Mouse (Mus musculus): ENCODE data around the gene Tdrkh. TPM values are rescaled to one million over a fixed set of nuclear protein-coding genes. Genes with fewer than 3 reads are reported as not detected.

The Tdrkh gene
- polyA plus RNA-seq, 1 experiment = not detected

GRCm38 (mm10) chr3:94371637-94372036 is 41.4 kb upstream of the Tdrkh start:
- H3K27ac ChIP-seq (ENCODE audit: insufficient read depth, low read depth, low read length) = peak overlapping the region; percentile 10; the same call in 1 of the 2 replicates
- WGBS = 10% methylated on average over 11 of the region's 11 CpGs

DNA sequence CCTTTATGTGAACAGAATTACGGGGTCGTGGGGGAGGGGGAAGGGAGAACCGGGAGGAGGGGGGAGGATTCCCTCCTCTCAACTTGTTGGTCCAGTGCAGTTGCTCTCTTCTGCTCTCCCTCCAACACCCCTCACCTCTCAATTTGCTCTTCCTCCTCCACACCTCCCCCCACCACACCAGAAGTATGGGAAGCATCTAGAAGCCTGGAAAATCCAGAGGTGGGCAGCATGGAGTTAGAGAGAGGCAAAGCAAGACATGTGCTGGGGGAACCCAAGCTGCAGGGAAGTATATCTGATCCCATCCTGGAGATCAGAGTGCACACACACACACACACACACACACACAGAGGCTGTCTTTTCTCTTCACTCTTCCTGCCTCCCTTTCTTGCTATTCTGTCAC is 41.0 kb upstream of the Tdrkh start:
- WGBS = 8% methylated on average over 3 of the region's 3 CpGs
- no peak overlapping the region for H3K4me3 ChIP-seq (ENCODE audit: low read depth, low read length)
- TF ChIP-seq CTCF (IDR thresholded peaks at IDR 0.05; ENCODE audit: extremely low read depth, insufficient read length, insufficient replicate concordance, low read depth, low read length) = no peak
- no peak for TF ChIP-seq POLR2A (IDR thresholded peaks at IDR 0.05; ENCODE audit: low read depth, low read length)
- peaks cover 53% of the 10 kb centered on the region for H3K4me1 ChIP-seq (ENCODE audit: control insufficient read depth, insufficient read depth, insufficient read length, low read length)
- H3K36me3 ChIP-seq (ENCODE audit: control insufficient read depth, insufficient read depth, low read length) = peaks cover 6% of the 10 kb centered on the region
- no peaks in the 10 kb centered on the region for H3K27me3 ChIP-seq (ENCODE audit: control insufficient read depth, insufficient read depth, low read length)
- peak overlapping the region; percentile 45 for H3K27ac ChIP-seq (ENCODE audit: insufficient read depth, low read depth, low read length)

More at GRCm38 (mm10) chr3:94371637-94372036, 41.4 kb upstream of the Tdrkh start:
- H3K4me3 ChIP-seq (ENCODE audit: low read depth, low read length) = no peak overlapping the region
- H3K36me3 ChIP-seq (ENCODE audit: control insufficient read depth, insufficient read depth, low read length) = peaks cover 6% of the 10 kb centered on the region
- no peaks in the 10 kb centered on the region for H3K27me3 ChIP-seq (ENCODE audit: control insufficient read depth, insufficient read depth, low read length)
- H3K4me1 ChIP-seq (ENCODE audit: control insufficient read depth, insufficient read depth, insufficient read length, low read length) = peaks cover 49% of the 10 kb centered on the region
- TF ChIP-seq POLR2A (IDR thresholded peaks at IDR 0.05; ENCODE audit: low read depth, low read length) (no peak), CTCF (IDR thresholded peaks at IDR 0.05; ENCODE audit: extremely low read depth, insufficient read length, insufficient replicate concordance, low read depth, low read length) (no peak)

DNA sequence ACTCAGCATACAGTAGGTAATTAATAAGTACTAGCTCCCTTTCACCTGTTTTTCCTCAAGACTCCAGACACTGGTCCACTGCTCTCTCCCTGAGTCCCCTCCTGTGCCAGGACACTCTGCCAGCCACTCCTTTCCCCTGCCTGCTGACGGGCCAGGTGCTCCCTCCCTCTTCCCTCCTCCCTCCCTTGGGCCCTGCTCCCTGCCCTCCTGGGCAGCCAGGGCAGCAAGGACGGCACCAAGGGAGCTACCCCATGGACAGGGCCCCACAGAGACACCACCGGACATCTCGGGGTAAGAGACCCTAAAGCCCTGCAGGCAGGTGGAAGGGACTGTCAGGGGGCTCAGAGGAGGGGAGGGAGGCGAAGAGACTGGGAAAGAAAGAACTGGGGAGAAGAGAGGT is 40.4 kb upstream of the Tdrkh start, which contains the start of gene Rorc:
Gene Rorc (plus strand): TSS at position 154 of the 400 bp plus-strand sequence.
- Histone ChIP-seq H3K27ac (ENCODE audit: insufficient read depth, low read depth, low read length) (peak within 1 kb of the TSS; percentile 91), H3K4me1 (ENCODE audit: control insufficient read depth, insufficient read depth, insufficient read length, low read length) (peaks cover 55% of the 10 kb centered on the region), H3K27me3 (ENCODE audit: control insufficient read depth, insufficient read depth, low read length) (no peaks in the 10 kb centered on the region), H3K36me3 (ENCODE audit: control insufficient read depth, insufficient read depth, low read length) (peaks cover 6% of the 10 kb centered on the region), H3K4me3 (ENCODE audit: low read depth, low read length) (peak within 1 kb of the TSS; percentile 69)
- 12% methylated on average over 5 of the region's 5 CpGs for WGBS
- TF ChIP-seq POLR2A (IDR thresholded peaks at IDR 0.05; ENCODE audit: low read depth, low read length) (peak; percentile 55; the same call in 1 of the 2 replicates), CTCF (IDR thresholded peaks at IDR 0.05; ENCODE audit: extremely low read depth, insufficient read length, insufficient replicate concordance, low read depth, low read length) (no peak)

DNA sequence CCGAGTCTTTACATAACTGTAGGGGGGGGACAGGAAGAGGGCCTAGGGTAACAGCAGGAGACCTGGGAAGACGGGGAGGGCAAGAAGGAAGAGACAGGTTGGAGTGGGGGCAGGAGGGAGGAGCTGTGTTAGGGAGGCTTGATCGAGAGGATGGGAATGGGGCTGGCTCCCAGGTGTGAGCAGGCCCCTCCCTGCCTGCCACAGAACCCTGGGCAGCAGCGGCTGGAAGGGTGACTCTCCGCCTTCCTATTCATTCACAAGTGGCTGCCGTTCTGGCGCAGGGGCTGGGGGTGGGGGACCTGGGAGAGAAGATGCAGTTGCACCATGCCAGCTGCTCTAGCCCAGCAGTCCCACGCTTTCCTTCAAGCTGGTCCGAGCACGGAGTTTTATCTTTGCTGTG is 40.0 kb upstream of the Tdrkh start:
- WGBS = 6% methylated on average over 10 of the region's 10 CpGs
- TF ChIP-seq POLR2A (IDR thresholded peaks at IDR 0.05; ENCODE audit: low read depth, low read length) (no peak), CTCF (IDR thresholded peaks at IDR 0.05; ENCODE audit: extremely low read depth, insufficient read length, insufficient replicate concordance, low read depth, low read length) (no peak)
- Histone ChIP-seq H3K27me3 (ENCODE audit: control insufficient read depth, insufficient read depth, low read length) (no peaks in the 10 kb centered on the region), H3K4me3 (ENCODE audit: low read depth, low read length) (peak overlapping the region; percentile 69), H3K36me3 (ENCODE audit: control insufficient read depth, insufficient read depth, low read length) (peaks cover 6% of the 10 kb centered on the region), H3K4me1 (ENCODE audit: control insufficient read depth, insufficient read depth, insufficient read length, low read length) (peaks cover 55% of the 10 kb centered on the region), H3K27ac (ENCODE audit: insufficient read depth, low read depth, low read length) (peak overlapping the region; percentile 91)

- WGBS = 3% methylated on average over 5 of the region's 5 CpGs
- peak overlapping the region; percentile 69 for H3K4me3 ChIP-seq (ENCODE audit: low read depth, low read length)
- no peaks in the 10 kb centered on the region for H3K27me3 ChIP-seq (ENCODE audit: control insufficient read depth, insufficient read depth, low read length)
- no peak for TF ChIP-seq CTCF (IDR thresholded peaks at IDR 0.05; ENCODE audit: extremely low read depth, insufficient read length, insufficient replicate concordance, low read depth, low read length)
- no peak for TF ChIP-seq POLR2A (IDR thresholded peaks at IDR 0.05; ENCODE audit: low read depth, low read length)
- H3K27ac ChIP-seq (ENCODE audit: insufficient read depth, low read depth, low read length) = peak overlapping the region; percentile 41
- H3K4me1 ChIP-seq (ENCODE audit: control insufficient read depth, insufficient read depth, insufficient read length, low read length) = peaks cover 50% of the 10 kb centered on the region
- peaks cover 6% of the 10 kb centered on the region for H3K36me3 ChIP-seq (ENCODE audit: control insufficient read depth, insufficient read depth, low read length)
Measured at GRCm38 (mm10) chr3:94373597-94374011, 39.5 kb upstream of the Tdrkh start.

- peaks cover 48% of the 10 kb centered on the region for H3K4me1 ChIP-seq (ENCODE audit: control insufficient read depth, insufficient read depth, insufficient read length, low read length)
- TF ChIP-seq POLR2A (IDR thresholded peaks at IDR 0.05; ENCODE audit: low read depth, low read length) (no peak), CTCF (IDR thresholded peaks at IDR 0.05; ENCODE audit: extremely low read depth, insufficient read length, insufficient replicate concordance, low read depth, low read length) (no peak)
- no peak overlapping the region for H3K4me3 ChIP-seq (ENCODE audit: low read depth, low read length)
- peaks cover 6% of the 10 kb centered on the region for H3K36me3 ChIP-seq (ENCODE audit: control insufficient read depth, insufficient read depth, low read length)
- H3K27ac ChIP-seq (ENCODE audit: insufficient read depth, low read depth, low read length) = peak overlapping the region; percentile 41
- no peaks in the 10 kb centered on the region for H3K27me3 ChIP-seq (ENCODE audit: control insufficient read depth, insufficient read depth, low read length)
Measured at GRCm38 (mm10) chr3:94374636-94375035, 38.4 kb upstream of the Tdrkh start.

GRCm38 (mm10) chr3:94375146-94375545 is 37.9 kb upstream of the Tdrkh start:
- Histone ChIP-seq H3K27ac (ENCODE audit: insufficient read depth, low read depth, low read length) (no peak overlapping the region), H3K36me3 (ENCODE audit: control insufficient read depth, insufficient read depth, low read length) (peaks cover 9% of the 10 kb centered on the region), H3K4me1 (ENCODE audit: control insufficient read depth, insufficient read depth, insufficient read length, low read length) (peaks cover 44% of the 10 kb centered on the region), H3K27me3 (ENCODE audit: control insufficient read depth, insufficient read depth, low read length) (no peaks in the 10 kb centered on the region), H3K4me3 (ENCODE audit: low read depth, low read length) (no peak overlapping the region)
- WGBS = 60% methylated on average over 2 of the region's 2 CpGs
- TF ChIP-seq CTCF (IDR thresholded peaks at IDR 0.05; ENCODE audit: extremely low read depth, insufficient read length, insufficient replicate concordance, low read depth, low read length) (no peak), POLR2A (IDR thresholded peaks at IDR 0.05; ENCODE audit: low read depth, low read length) (no peak)

All from small intestine, adult 2 months (tissue).